Mouse (Mus musculus): ENCODE results near the gene Enho.

DNA sequence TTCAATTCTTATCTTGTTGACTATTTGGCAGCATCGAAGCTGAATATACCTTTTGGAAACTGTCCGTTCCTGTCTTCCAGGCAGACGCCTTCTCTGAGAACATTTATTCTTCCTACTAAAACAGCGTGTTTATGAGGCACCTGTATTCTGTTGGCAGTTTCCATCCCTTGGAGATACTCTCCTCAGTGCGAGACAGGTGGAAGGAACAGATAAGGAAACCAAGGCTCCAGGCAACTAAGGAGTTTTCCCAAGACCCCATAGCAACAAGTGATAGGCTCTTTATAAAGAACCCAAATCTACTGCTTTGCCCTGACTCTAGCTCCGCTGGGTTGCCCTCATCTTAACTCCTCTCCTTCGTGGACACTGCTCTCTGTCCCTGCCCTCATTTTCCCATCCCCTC lies 8.5 kb upstream of the Enho start:
- TF ChIP-seq EP300 (IDR thresholded peaks at IDR 0.05) (no peak), CTCF (IDR thresholded peaks at IDR 0.05) (no peak)

Data from lung, postnatal 0 days (tissue).